Mouse (Mus musculus): ENCODE data around the gene Trnp1.

Trnp1 gene

GRCm38 (mm10) chr4:133463184-133463583, 35.2 kb downstream of the Trnp1 start:
- ATAC-seq (ENCODE audit: insufficient number of reproducible peaks, low FRiP score, low TSS enrichment): no peak

- no peak for ATAC-seq (ENCODE audit: insufficient number of reproducible peaks, low FRiP score, low TSS enrichment)
These were observed 37.0 kb downstream of the Trnp1 start for GRCm38 (mm10) chr4:133461362-133461761.

- ATAC-seq (ENCODE audit: insufficient number of reproducible peaks, low FRiP score, low TSS enrichment): no peak
These were observed 37.5 kb downstream of the Trnp1 start for GRCm38 (mm10) chr4:133460796-133461325.

GRCm38 (mm10) chr4:133460006-133460405, 38.3 kb downstream of the Trnp1 start:
- ATAC-seq (ENCODE audit: insufficient number of reproducible peaks, low FRiP score, low TSS enrichment): no peak

- ATAC-seq (ENCODE audit: insufficient number of reproducible peaks, low FRiP score, low TSS enrichment): no peak
These were observed 40.3 kb downstream of the Trnp1 start for GRCm38 (mm10) chr4:133458044-133458443.

GRCm38 (mm10) chr4:133452433-133452832, 45.9 kb downstream of the Trnp1 start:
- no peak for ATAC-seq (ENCODE audit: insufficient number of reproducible peaks, low FRiP score, low TSS enrichment)

- ATAC-seq (ENCODE audit: insufficient number of reproducible peaks, low FRiP score, low TSS enrichment): no peak
These were observed 46.8 kb downstream of the Trnp1 start for GRCm38 (mm10) chr4:133451536-133451935.

- ATAC-seq (ENCODE audit: insufficient number of reproducible peaks, low FRiP score, low TSS enrichment): no peak
These were observed 48.6 kb downstream of the Trnp1 start for GRCm38 (mm10) chr4:133449726-133450125.

GRCm38 (mm10) chr4:133448708-133449388, 49.5 kb downstream of the Trnp1 start:
- no peak for ATAC-seq (ENCODE audit: insufficient number of reproducible peaks, low FRiP score, low TSS enrichment)

- ATAC-seq (ENCODE audit: insufficient number of reproducible peaks, low FRiP score, low TSS enrichment): no peak
These were observed 50.4 kb downstream of the Trnp1 start for GRCm38 (mm10) chr4:133447967-133448366.

- ATAC-seq (ENCODE audit: insufficient number of reproducible peaks, low FRiP score, low TSS enrichment): no peak
These were observed 51.0 kb downstream of the Trnp1 start for GRCm38 (mm10) chr4:133447366-133447765.

GRCm38 (mm10) chr4:133445727-133446126, 52.6 kb downstream of the Trnp1 start:
- ATAC-seq (ENCODE audit: insufficient number of reproducible peaks, low FRiP score, low TSS enrichment): no peak

- ATAC-seq (ENCODE audit: insufficient number of reproducible peaks, low FRiP score, low TSS enrichment): no peak
These were observed 55.3 kb downstream of the Trnp1 start for GRCm38 (mm10) chr4:133443085-133443484.

GRCm38 (mm10) chr4:133442194-133442593, 56.2 kb downstream of the Trnp1 start:
- ATAC-seq (ENCODE audit: insufficient number of reproducible peaks, low FRiP score, low TSS enrichment): no peak
